Mouse (Mus musculus): ENCODE data around the gene Axin2. TPM values are rescaled to one million over a fixed set of nuclear protein-coding genes. Genes with fewer than 3 reads are reported as not detected.

Axin2 gene
- total RNA-seq, 2 experiments from 2014 or later = 35.0 to 35.3 TPM

- no peak for DNase-seq (ENCODE audit: low spot score in 2 of 2)
Observed at GRCm38 (mm10) chr11:108963476-108964232, 43.5 kb downstream of the Axin2 start.

- DNase-seq (ENCODE audit: low spot score in 2 of 2) = no peak
Observed at GRCm38 (mm10) chr11:108965740-108966139, 45.6 kb downstream of the Axin2 start.

GRCm38 (mm10) chr11:108973459-108973858 is 53.3 kb downstream of the Axin2 start:
- no peak for DNase-seq (ENCODE audit: low spot score in 2 of 2)

GRCm38 (mm10) chr11:108973866-108974265 is 53.7 kb downstream of the Axin2 start:
- DNase-seq (ENCODE audit: low spot score in 2 of 2) = no peak

- no peak for DNase-seq (ENCODE audit: low spot score in 2 of 2)
Observed at GRCm38 (mm10) chr11:108975583-108975982, 55.4 kb downstream of the Axin2 start.

- DNase-seq (ENCODE audit: low spot score in 2 of 2) = peak; percentile 69 to 80
Observed at GRCm38 (mm10) chr11:108980530-108980929, 60.4 kb downstream of the Axin2 start.

- peak in 1 of 2 experiments; percentile 30 for DNase-seq (ENCODE audit: low spot score in 2 of 2)
Observed at GRCm38 (mm10) chr11:108981012-108981411, 60.9 kb downstream of the Axin2 start.

GRCm38 (mm10) chr11:108983409-108984064 is 63.4 kb downstream of the Axin2 start:
- DNase-seq (ENCODE audit: low spot score in 2 of 2) = no peak

- DNase-seq (ENCODE audit: low spot score in 2 of 2) = no peak
Observed at GRCm38 (mm10) chr11:108984711-108985419, 64.7 kb downstream of the Axin2 start.

- DNase-seq (ENCODE audit: low spot score in 2 of 2) = no peak
Observed at GRCm38 (mm10) chr11:108985836-108986235, 65.7 kb downstream of the Axin2 start.

GRCm38 (mm10) chr11:108987226-108987625 is 67.1 kb downstream of the Axin2 start:
- peak in 1 of 2 experiments; percentile 24 for DNase-seq (ENCODE audit: low spot score in 2 of 2)

- DNase-seq (ENCODE audit: low spot score in 2 of 2) = no peak
Observed at GRCm38 (mm10) chr11:108987705-108988104, 67.6 kb downstream of the Axin2 start.

GRCm38 (mm10) chr11:108988258-108988657 is 68.1 kb downstream of the Axin2 start:
- no peak for DNase-seq (ENCODE audit: low spot score in 2 of 2)

GRCm38 (mm10) chr11:108989940-108990339 is 69.8 kb downstream of the Axin2 start:
- DNase-seq (ENCODE audit: low spot score in 2 of 2) = no peak

GRCm38 (mm10) chr11:108993414-108993813 is 73.3 kb downstream of the Axin2 start:
- DNase-seq (ENCODE audit: low spot score in 2 of 2) = no peak

GRCm38 (mm10) chr11:108995196-108995989 is 75.2 kb downstream of the Axin2 start:
- DNase-seq (ENCODE audit: low spot score in 2 of 2) = peak in 1 of 2 experiments; percentile 27

GRCm38 (mm10) chr11:108995990-108996533 is 75.9 kb downstream of the Axin2 start:
- DNase-seq (ENCODE audit: low spot score in 2 of 2) = peak in 1 of 2 experiments; percentile 28

GRCm38 (mm10) chr11:108997816-108998215 is 77.7 kb downstream of the Axin2 start:
- no peak for DNase-seq (ENCODE audit: low spot score in 2 of 2)
